Mouse (Mus musculus) spleen, adult 2 months (tissue): ENCODE results near the gene Lysmd2. TPM values are rescaled to one million over a fixed set of nuclear protein-coding genes. Genes with fewer than 3 reads are reported as not detected.
"Not testable (repeated sequence)": the region's sequence is repeated elsewhere in the genome, so short reads cannot be mapped to it uniquely, and the experiment has no call there.

ENCODE experiments used
- DNase-seq, 2 experiments: peaks; one replicate each; pipeline versions ENCODE4 v3.0.0 to v3.0.0-alpha.2; 2012 to 2021; ENCODE audit warnings: low spot score in 2 of 2, low read depth in 1 of 2
- H3K27ac ChIP-seq: fragments of 200-500 bp; 2 replicates; pipeline ENCODE4 v1.5.1; 2012; ENCODE audit warnings: low read length, inconsistent platforms; ENCODE audit not compliant: insufficient read depth
- H3K27me3 ChIP-seq: fragments of 200-500 bp; 2 replicates; pipeline ENCODE4 v1.6.1; 2012; ENCODE audit warnings: mild to moderate bottlenecking, moderate library complexity, low read length, inconsistent platforms; ENCODE audit not compliant: control insufficient read depth, insufficient read depth
- H3K36me3 ChIP-seq: fragments of 200-500 bp; 2 replicates; pipeline ENCODE4 v1.6.1; 2012; ENCODE audit warnings: mild to moderate bottlenecking, low read length, inconsistent platforms; ENCODE audit not compliant: control insufficient read depth, insufficient read depth
- H3K4me1 ChIP-seq: fragments of 200-500 bp; 2 replicates; pipeline ENCODE4 v1.6.1; 2011; ENCODE audit warnings: inconsistent platforms; ENCODE audit not compliant: control insufficient read depth, insufficient read depth, insufficient read length
- H3K4me3 ChIP-seq: fragments of 200-500 bp; 2 replicates; pipeline ENCODE4 v1.5.1; 2011; ENCODE audit warnings: mild to moderate bottlenecking, inconsistent platforms; ENCODE audit not compliant: insufficient read depth, insufficient read length; ENCODE audit errors: extremely low read depth
- CTCF ChIP-seq: fragments of 200-500 bp; IDR thresholded peaks from 2 replicates; pipeline ENCODE4 v1.5.1; 2011; ENCODE audit warnings: mild to moderate bottlenecking, inconsistent platforms; ENCODE audit not compliant: insufficient read depth, insufficient read length, insufficient replicate concordance; ENCODE audit errors: extremely low read depth
- POLR2A ChIP-seq: fragments of 200-500 bp; IDR thresholded peaks from 2 replicates; pipeline ENCODE4 v1.6.1; 2011; ENCODE audit warnings: low read depth, low read length, inconsistent platforms
- WGBS: fragments of 180-500 bp; shearing (Covaris S2); methylation state at CpG from one replicate; pipeline ENCODE4 v1.1.7; 2018; 5-methylcytosine and 5-hydroxymethylcytosine counted together
- polyA plus RNA-seq: library from polyadenylated mRNA; depleted of rRNA; stranded (reverse); fragments of >200 nt; gene quantifications from 2 replicates; pipeline ENCODE4 v1.2.3, GENCODE M21; 2012

Lysmd2 gene
- polyA plus RNA-seq, 1 experiment, result 6.6 TPM

DNA sequence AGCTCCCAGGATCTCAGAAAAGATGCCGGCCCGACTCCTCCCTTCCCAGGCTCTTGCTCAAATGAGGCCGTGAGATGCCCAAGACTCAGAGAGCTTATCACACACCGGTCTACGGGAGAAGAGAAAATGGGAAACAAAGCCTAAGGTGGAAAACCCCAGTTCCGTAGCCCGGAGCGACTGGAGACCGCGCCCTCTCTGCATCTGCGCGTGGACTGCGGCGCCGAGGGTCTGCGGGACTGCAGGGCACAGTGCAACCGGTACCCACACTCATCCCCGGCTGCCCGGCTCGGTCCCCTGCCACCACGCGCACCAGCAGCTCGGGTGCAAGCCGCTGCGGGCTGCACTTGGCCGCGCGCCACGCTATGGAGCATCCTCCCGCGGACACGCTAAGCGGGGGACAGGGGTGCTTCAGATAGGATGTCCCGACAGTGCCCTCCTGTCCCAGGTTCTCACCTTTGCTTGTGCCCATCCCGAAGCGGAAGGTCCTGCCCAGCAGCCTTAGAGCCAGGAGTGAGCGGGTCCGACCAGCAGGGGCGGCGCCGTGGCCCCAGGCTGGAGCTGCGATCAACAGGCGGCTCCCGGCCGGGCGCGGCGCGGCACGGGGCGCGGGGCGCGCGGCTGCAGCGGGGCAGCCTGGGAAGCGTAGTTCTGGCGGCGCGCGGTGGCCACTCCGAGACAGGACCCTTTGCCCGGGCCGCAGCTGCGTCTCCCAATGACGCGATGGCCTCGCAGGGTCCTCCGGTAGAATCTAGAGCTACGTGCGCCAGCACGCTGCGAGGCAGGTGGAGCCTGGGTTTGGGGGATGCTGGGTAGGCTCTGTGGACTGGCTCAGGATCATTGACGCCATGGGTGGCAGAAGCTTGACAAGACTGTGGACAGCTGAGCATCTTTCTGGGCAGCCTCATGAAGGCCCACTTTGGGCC is 14.7 kb upstream of the Lysmd2 start, which contains the start of gene Tmod2:
Gene Tmod2 (minus strand): TSS at position 755 of the 923 bp plus-strand sequence.
- Histone ChIP-seq H3K4me1 (peaks cover 4% of the 10 kb centered on the region; the same call in 1 of the 2 replicates), H3K4me3 (peak within 1 kb of the TSS; percentile 48), H3K27ac (no peak within 1 kb of the TSS), H3K36me3 (no peaks in the 10 kb centered on the region), H3K27me3 (peaks cover 12% of the 10 kb centered on the region)
- no peak for TF ChIP-seq CTCF
- TF ChIP-seq POLR2A, result no peak
- WGBS, result 3% methylated on average over 74 of the region's 74 CpGs
- no peak for DNase-seq

DNA sequence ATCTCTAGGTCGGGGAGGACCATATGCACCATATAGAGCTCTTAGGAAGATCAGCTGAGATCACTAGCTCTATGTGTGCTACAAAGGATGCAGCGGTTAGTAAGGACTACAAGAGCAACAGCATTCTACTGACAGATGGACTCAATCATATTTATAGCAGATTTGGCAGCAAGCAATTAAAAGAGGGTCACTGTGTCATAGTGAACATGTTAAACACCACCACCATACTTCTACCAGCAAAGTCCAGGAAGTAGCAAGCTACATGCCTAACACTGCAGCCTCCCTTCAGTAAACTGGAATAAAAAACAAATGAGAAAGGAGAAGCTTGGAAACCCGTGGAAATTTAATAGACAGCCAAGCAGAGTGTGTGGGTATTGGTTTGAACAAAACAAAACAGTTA is 9.0 kb upstream of the Lysmd2 start:
- Histone ChIP-seq H3K27ac (no peak overlapping the region), H3K4me1 (no peaks in the 10 kb centered on the region), H3K4me3 (no peak overlapping the region), H3K36me3 (no peaks in the 10 kb centered on the region), H3K27me3 (peaks cover 3% of the 10 kb centered on the region)
- 66% methylated on average over 3 of the region's 3 CpGs for WGBS
- no peak for DNase-seq
- TF ChIP-seq POLR2A, result no peak
- TF ChIP-seq CTCF, result no peak

GRCm38 (mm10) chr9:75618836-75619400 is 6.6 kb upstream of the Lysmd2 start:
- WGBS, result 96% methylated on average over 6 of the region's 6 CpGs
- DNase-seq, result no peak
- Histone ChIP-seq H3K4me3 (no peak overlapping the region), H3K36me3 (no peaks in the 10 kb centered on the region), H3K4me1 (no peaks in the 10 kb centered on the region), H3K27ac (no peak overlapping the region), H3K27me3 (no peaks in the 10 kb centered on the region)
- TF ChIP-seq POLR2A (no peak), CTCF (no peak)

DNA sequence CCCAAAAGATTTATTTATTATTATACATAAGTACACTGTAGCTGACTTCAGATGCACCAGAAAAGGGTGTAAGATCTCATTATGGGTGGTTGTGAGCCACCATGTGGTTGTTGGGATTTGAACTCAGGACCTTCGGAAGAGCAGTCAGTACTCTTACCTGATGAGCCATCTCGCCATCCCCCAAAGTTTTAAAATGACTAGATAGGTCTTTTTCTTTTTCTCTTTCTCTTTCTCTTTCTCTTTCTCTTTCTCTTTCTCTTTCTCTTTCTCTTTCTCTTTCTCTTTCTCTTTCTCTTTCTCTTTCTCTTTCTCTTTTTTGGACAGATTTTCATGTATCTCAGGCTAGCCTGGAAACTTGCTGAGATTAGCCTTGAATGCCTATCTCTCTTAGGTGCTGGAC is 5.8 kb upstream of the Lysmd2 start:
- WGBS, result 94% methylated on average over 2 of the region's 2 CpGs
- not testable (repeated sequence) for DNase-seq, H3K27ac ChIP-seq, H3K4me1 ChIP-seq, H3K36me3 ChIP-seq, H3K27me3 ChIP-seq, H3K4me3 ChIP-seq

DNA sequence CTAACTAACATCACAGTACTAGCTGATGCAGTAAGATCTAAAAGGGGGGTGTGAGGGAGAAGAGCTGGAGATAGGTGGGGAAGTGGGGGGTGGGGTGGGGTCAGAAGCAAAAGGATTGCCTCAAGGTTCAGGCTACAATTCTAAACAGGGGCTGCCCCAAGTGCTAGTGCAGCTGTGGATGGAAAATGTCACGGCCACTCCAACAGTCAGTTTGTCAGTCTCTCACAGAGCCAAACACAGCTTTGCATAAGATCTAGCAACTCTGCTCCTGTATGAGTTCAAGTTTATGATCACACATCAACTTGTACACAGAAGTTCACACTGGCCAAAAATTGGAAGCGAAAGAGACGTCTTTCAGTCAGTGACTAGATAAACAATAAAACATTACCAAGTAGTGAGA is 4.1 kb upstream of the Lysmd2 start:
- H3K4me1 ChIP-seq, result peaks cover 5% of the 10 kb centered on the region; the same call in 1 of the 2 replicates
- TF ChIP-seq POLR2A (no peak), CTCF (no peak)
- no peak for DNase-seq
- H3K4me3 ChIP-seq, result no peak overlapping the region
- no peaks in the 10 kb centered on the region for H3K36me3 ChIP-seq
- H3K27ac ChIP-seq, result no peak overlapping the region
- peaks cover 7% of the 10 kb centered on the region for H3K27me3 ChIP-seq
- WGBS, result 71% methylated on average over 3 of the region's 3 CpGs

DNA sequence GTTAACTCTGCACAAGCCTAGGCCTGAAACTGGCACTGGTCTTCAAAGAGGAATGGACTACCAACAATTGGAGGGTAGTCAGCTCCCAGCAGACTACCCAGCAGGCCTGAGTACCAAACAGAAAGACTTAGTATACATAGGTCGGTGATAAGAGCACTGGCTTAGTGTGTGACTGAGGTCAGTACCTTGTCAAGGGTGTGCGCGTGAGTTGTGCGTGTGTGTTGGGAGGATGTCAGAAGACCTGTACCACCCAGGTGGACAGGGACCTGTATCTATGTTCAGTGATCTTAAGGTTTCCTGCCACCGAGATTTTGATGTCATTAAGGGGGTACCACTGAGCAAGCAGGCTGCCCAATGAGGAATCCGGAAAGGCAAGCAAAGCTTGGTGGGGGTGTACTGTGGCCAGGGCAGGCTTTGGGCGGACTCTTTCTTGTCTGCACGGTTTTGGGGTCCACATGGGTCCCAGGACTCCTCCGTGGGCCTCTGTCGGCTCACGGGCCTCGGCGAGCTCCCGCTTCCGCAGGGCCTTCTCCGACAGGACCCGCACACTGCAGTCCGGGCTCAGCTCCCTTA is 472 bp upstream of the Lysmd2 start:
- H3K27me3 ChIP-seq, result peaks cover 7% of the 10 kb centered on the region
- peak overlapping the region; percentile 57; the same call in 1 of the 2 replicates for H3K27ac ChIP-seq
- peaks cover 5% of the 10 kb centered on the region; the same call in 1 of the 2 replicates for H3K4me1 ChIP-seq
- H3K4me3 ChIP-seq, result peak overlapping the region; percentile 72
- 24% methylated on average over 18 of the region's 18 CpGs for WGBS
- no peaks in the 10 kb centered on the region for H3K36me3 ChIP-seq
- TF ChIP-seq CTCF (no peak), POLR2A (no peak)
- DNase-seq, result no peak
